Mouse (Mus musculus): ENCODE measurements around the gene Rpa2.

DNA sequence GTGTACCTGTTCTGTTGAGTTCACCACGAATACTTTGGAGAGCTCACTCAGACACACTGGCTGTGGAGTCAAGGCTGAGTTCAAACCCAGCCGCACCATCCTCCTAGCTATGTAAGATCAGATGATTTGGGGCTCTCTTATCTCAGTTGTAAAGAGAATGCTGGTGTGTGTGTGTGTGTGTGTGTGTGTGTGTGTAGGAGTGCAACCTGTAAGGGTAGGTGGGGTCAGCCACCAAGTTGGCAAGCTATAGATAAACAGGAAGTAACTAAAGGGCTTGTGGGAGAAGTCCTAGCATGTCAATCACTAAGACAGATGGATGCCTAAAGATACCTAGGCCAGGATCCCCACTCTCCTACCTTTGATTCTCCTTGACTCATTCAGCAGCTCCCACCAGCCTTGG lies 15.6 kb downstream of the Rpa2 start:
- TF ChIP-seq EP300 (IDR thresholded peaks at IDR 0.05; ENCODE audit: low read depth), result no peak
- no peak for TF ChIP-seq CTCF (IDR thresholded peaks at IDR 0.05; ENCODE audit: low read depth)
